Mouse (Mus musculus) MEL (cell line): ENCODE measurements around the gene Stk11.

ENCODE experiments used
- CTCF ChIP-seq, 3 experiments: IDR thresholded peaks in 2 of 3; conservative IDR thresholded peaks in 1 of 3; 2 replicates each; pipeline ENCODE4 v1.5.1; 2011 to 2012; ENCODE audit warnings: low read length in 3 of 3, low read depth in 2 of 3, mild to moderate bottlenecking in 2 of 3, improper control_type of control experiment in 1 of 3, inconsistent platforms in 1 of 3, mixed read lengths in 1 of 3, moderate library complexity in 1 of 3; ENCODE audit not compliant: control insufficient read depth in 1 of 3, insufficient read depth in 1 of 3, poor library complexity in 1 of 3, severe bottlenecking in 1 of 3
- EP300 ChIP-seq, 2 experiments: IDR thresholded peaks; 2 replicates each; pipeline ENCODE4 v1.6.1; 2011; ENCODE audit warnings: improper control_type of control experiment in 2 of 2, low read length in 2 of 2, low read depth in 1 of 2, mild to moderate bottlenecking in 1 of 2
- ETS1 ChIP-seq: IDR thresholded peaks from 2 replicates; pipeline ENCODE4 v1.6.1; 2012; ENCODE audit warnings: low read depth, mild to moderate bottlenecking, inconsistent platforms, low read length, improper control_type of control experiment, moderate library complexity
- MAFK ChIP-seq: IDR thresholded peaks from 2 replicates; pipeline ENCODE4 v1.6.1; 2011; ENCODE audit warnings: low read depth, mild to moderate bottlenecking, low read length, improper control_type of control experiment, borderline replicate concordance
- MAX ChIP-seq: IDR thresholded peaks from 2 replicates; pipeline ENCODE4 v1.6.1; 2011; ENCODE audit warnings: low read length, improper control_type of control experiment

- no peak for TF ChIP-seq MAX
- no peak for TF ChIP-seq ETS1
- no peak for TF ChIP-seq EP300 (IDR thresholded peaks at IDR 0.05; ENCODE audit: low read depth in 1 of 2, low read length in 2 of 2)
- no peak for TF ChIP-seq CTCF (IDR thresholded peaks at IDR 0.05 in 2 of 3, conservative IDR thresholded peaks at IDR 0.05 in 1 of 3; ENCODE audit: control insufficient read depth in 1 of 3, insufficient read depth in 1 of 3, low read depth in 2 of 3, low read length in 3 of 3, poor library complexity in 1 of 3, severe bottlenecking in 1 of 3)
- TF ChIP-seq MAFK = no peak
Measured at GRCm38 (mm10) chr10:80069251-80069650, 46.4 kb upstream of the Stk11 start.
